Mouse (Mus musculus) large intestine, adult 2 months (tissue): Measurements from ENCODE around the gene Olfr1423. TPM values are rescaled to one million over a fixed set of nuclear protein-coding genes. Genes with fewer than 3 reads are reported as not detected.
"Not testable (repeated sequence)": the region's sequence is repeated elsewhere in the genome, so short reads cannot be mapped to it uniquely, and the experiment has no call there.

Source experiments
- DNase-seq: peaks from one replicate; pipeline ENCODE4 v3.0.0-alpha.2; 2012; ENCODE audit warnings: low read depth, low spot score
- WGBS: fragments of 180-500 bp; shearing (Covaris S2); methylation state at CpG from one replicate; pipeline ENCODE4 v1.1.7; 2018; 5-methylcytosine and 5-hydroxymethylcytosine counted together
- polyA plus RNA-seq: library from polyadenylated mRNA; depleted of rRNA; stranded (reverse); fragments of >200 nt; gene quantifications from 2 replicates; pipeline ENCODE4 v1.2.3, GENCODE M21; 2012; rRNA removed

Olfr1423 gene
- not detected in 2 replicates for polyA plus RNA-seq

- DNase-seq: no peak
- WGBS: 44% methylated on average over 2 of the region's 2 CpGs
These were observed at the start of gene Olfr1423 for GRCm38 (mm10) chr19:12041217-12041616. TSS of gene Olfr1423 (minus strand) at chr19:12041317.

GRCm38 (mm10) chr19:12077631-12078030, 36.5 kb upstream of the Olfr1423 start, which contains the start of gene Olfr1425:
TSS of gene Olfr1425 (minus strand) at chr19:12077731.
- not testable (repeated sequence) for DNase-seq
- 79% methylated on average over 4 of the region's 4 CpGs for WGBS

GRCm38 (mm10) chr19:12069546-12069945, 28.4 kb upstream of the Olfr1423 start:
- 84% methylated on average over 1 of the region's 1 CpGs for WGBS
- DNase-seq: not testable (repeated sequence)

- not testable (repeated sequence) for DNase-seq
- WGBS: 44% methylated on average over 1 of the region's 1 CpGs
These were observed 26.7 kb upstream of the Olfr1423 start for GRCm38 (mm10) chr19:12067806-12068205.

- not testable (repeated sequence) for DNase-seq
- 76% methylated on average over 1 of the region's 1 CpGs for WGBS
These were observed 21.5 kb upstream of the Olfr1423 start, which contains the start of gene Olfr1424 for GRCm38 (mm10) chr19:12062582-12062981. TSS of gene Olfr1424 (minus strand) at chr19:12062682.

- WGBS: 88% methylated on average over 5 of the region's 5 CpGs
These were observed 2.0 kb upstream of the Olfr1423 start for GRCm38 (mm10) chr19:12043163-12043562.

GRCm38 (mm10) chr19:12037727-12038126, 3.4 kb downstream of the Olfr1423 start:
- DNase-seq: no peak

More at GRCm38 (mm10) chr19:12043163-12043562, 2.0 kb upstream of the Olfr1423 start:
- DNase-seq: no peak

GRCm38 (mm10) chr19:12026606-12027005, 14.5 kb downstream of the Olfr1423 start:
- no peak for DNase-seq

GRCm38 (mm10) chr19:12025333-12025732, 15.8 kb downstream of the Olfr1423 start:
- DNase-seq: no peak
- 84% methylated on average over 3 of the region's 3 CpGs for WGBS

More at GRCm38 (mm10) chr19:12026606-12027005, 14.5 kb downstream of the Olfr1423 start:
- WGBS: 79% methylated on average over 2 of the region's 2 CpGs

- no peak for DNase-seq
- WGBS: 81% methylated on average over 4 of the region's 4 CpGs
These were observed 17.0 kb downstream of the Olfr1423 start for GRCm38 (mm10) chr19:12024149-12024548.

GRCm38 (mm10) chr19:12016192-12016591, 24.9 kb downstream of the Olfr1423 start:
- no peak for DNase-seq
- 87% methylated on average over 4 of the region's 4 CpGs for WGBS

GRCm38 (mm10) chr19:12015708-12016107, 25.4 kb downstream of the Olfr1423 start:
- DNase-seq: no peak
- WGBS: 82% methylated on average over 8 of the region's 8 CpGs

- 0% methylated on average over 12 of the region's 12 CpGs for WGBS
These were observed 27.9 kb downstream of the Olfr1423 start for GRCm38 (mm10) chr19:12013228-12013627.

GRCm38 (mm10) chr19:12012615-12013014, 28.5 kb downstream of the Olfr1423 start:
- no peak for DNase-seq
- 1% methylated on average over 10 of the region's 10 CpGs for WGBS

More at GRCm38 (mm10) chr19:12013228-12013627, 27.9 kb downstream of the Olfr1423 start:
- peak; percentile 57 for DNase-seq

- peak; percentile 87 for DNase-seq
- WGBS: under 1% methylated on average over 49 of the region's 49 CpGs
These were observed 29.3 kb downstream of the Olfr1423 start for GRCm38 (mm10) chr19:12011560-12012556.

GRCm38 (mm10) chr19:12010916-12011559, 30.1 kb downstream of the Olfr1423 start:
- DNase-seq: peak; percentile 66
- under 1% methylated on average over 26 of the region's 26 CpGs for WGBS

- DNase-seq: peak; percentile 58
- under 1% methylated on average over 24 of the region's 24 CpGs for WGBS
These were observed 30.8 kb downstream of the Olfr1423 start for GRCm38 (mm10) chr19:12010281-12010771.

- 3% methylated on average over 24 of the region's 24 CpGs for WGBS
- no peak for DNase-seq
These were observed 31.4 kb downstream of the Olfr1423 start for GRCm38 (mm10) chr19:12009501-12010280.
